Mouse (Mus musculus): ENCODE data around the gene Cyyr1. TPM values are rescaled to one million over a fixed set of nuclear protein-coding genes. Genes with fewer than 3 reads are reported as not detected.

The Cyyr1 gene
- polyA plus RNA-seq, 1 experiment from 2014 or later, result 4.0 TPM

DNA sequence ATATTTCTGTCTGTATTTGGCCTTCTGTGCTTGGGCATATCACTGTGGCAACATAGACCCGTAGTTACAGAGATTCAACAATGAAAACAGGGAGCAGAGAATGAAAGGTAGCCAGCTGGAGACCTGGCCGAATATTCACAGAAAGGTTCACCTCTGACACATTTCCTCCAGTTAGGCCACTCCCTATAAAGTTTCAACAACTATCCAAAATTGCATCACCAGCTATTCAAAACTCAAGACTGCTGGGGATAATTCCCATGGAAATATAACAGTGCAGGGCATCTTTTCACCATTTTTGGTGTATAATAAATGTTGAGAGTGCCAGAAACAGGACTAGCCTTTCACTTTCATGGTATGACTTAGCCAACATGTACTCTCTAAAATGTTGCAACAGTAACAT, 130.3 kb downstream of the Cyyr1 start:
- Histone ChIP-seq H3K4me2 (ENCODE audit: low read depth, low read length) (no peak overlapping the region), H3K27me3 (replicated peaks; ENCODE audit: control insufficient read depth, insufficient read depth, low read length) (no peaks in the 10 kb centered on the region), H3K9ac (ENCODE audit: low read depth, low read length) (no peak overlapping the region), H3K27ac (ENCODE audit: low read length) (no peak overlapping the region), H3K9me3 (ENCODE audit: control insufficient read depth, low read length) (no peaks in the 10 kb centered on the region), H3K36me3 (ENCODE audit: control insufficient read depth, insufficient read depth, low read length) (no peaks in the 10 kb centered on the region), H3K4me3 (ENCODE audit: low read length) (no peak overlapping the region), H3K4me1 (ENCODE audit: control insufficient read depth, insufficient read depth, low read length) (no peaks in the 10 kb centered on the region)
- 79% methylated on average over 2 of the region's 2 CpGs for WGBS
- no peak for ATAC-seq

DNA sequence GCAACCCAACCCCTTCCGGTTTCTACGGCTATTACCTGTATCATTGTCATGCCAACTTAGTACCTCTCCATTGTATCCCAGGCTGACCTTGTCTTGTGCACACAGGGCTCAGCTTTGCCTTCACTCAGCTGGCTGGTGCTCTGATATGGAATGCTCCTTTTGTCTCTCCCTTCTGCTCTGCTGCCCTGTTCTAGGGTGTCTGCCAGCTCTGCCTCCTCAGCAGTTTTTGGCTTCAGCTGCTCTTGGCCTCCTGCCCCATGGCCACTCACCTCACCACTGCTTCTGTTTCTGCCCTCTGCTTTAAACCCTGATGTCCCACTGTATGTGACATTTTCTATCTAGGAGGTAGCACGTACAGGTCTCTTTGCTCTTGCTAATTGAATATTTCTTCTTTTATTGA, 137.8 kb downstream of the Cyyr1 start:
- Histone ChIP-seq H3K27ac (ENCODE audit: low read length) (no peak overlapping the region), H3K9me3 (ENCODE audit: control insufficient read depth, low read length) (no peaks in the 10 kb centered on the region), H3K4me2 (ENCODE audit: low read depth, low read length) (no peak overlapping the region), H3K36me3 (ENCODE audit: control insufficient read depth, insufficient read depth, low read length) (no peaks in the 10 kb centered on the region), H3K4me3 (ENCODE audit: low read length) (no peak overlapping the region), H3K4me1 (ENCODE audit: control insufficient read depth, insufficient read depth, low read length) (no peaks in the 10 kb centered on the region), H3K9ac (ENCODE audit: low read depth, low read length) (no peak overlapping the region), H3K27me3 (replicated peaks; ENCODE audit: control insufficient read depth, insufficient read depth, low read length) (no peaks in the 10 kb centered on the region)
- 82% methylated on average over 3 of the region's 3 CpGs for WGBS
- no peak for ATAC-seq

DNA sequence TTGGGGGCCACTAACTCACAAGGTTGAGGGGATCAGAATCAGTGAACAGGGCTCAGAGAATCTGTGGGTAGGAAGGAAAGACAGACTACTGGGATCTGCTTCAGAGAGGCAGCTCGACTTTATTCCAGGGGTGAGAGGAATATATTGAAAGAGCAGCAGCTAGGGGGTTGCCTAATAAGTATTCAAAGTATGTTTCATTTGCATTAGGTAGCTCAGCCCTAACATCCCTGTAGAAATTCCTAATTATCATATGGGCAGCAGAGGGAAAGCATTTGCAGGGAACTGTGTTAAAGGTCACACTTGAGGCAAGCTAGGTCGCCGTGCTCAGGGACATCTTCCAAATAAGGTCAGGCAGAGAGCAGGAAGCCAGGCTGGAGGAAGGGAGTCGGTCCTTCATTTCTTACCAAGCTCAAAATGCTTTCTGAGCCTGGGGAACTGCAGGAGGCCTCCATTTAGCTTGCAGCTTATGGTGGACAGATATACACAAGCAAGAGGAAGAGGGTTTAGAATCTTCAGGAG, 159.7 kb downstream of the Cyyr1 start:
- 25% methylated on average over 4 of the region's 4 CpGs for WGBS
- Histone ChIP-seq H3K36me3 (ENCODE audit: control insufficient read depth, insufficient read depth, low read length) (no peaks in the 10 kb centered on the region), H3K9me3 (ENCODE audit: control insufficient read depth, low read length) (no peaks in the 10 kb centered on the region), H3K4me1 (ENCODE audit: control insufficient read depth, insufficient read depth, low read length) (0 out of 2 replicates have a peak, but pooled peaks cover 2% of the 10 kb centered on the region), H3K4me2 (ENCODE audit: low read depth, low read length) (no peak overlapping the region), H3K27me3 (replicated peaks; ENCODE audit: control insufficient read depth, insufficient read depth, low read length) (no peaks in the 10 kb centered on the region), H3K4me3 (ENCODE audit: low read length) (no peak overlapping the region), H3K9ac (ENCODE audit: low read depth, low read length) (no peak overlapping the region), H3K27ac (ENCODE audit: low read length) (no peak overlapping the region)
- no peak for ATAC-seq

DNA sequence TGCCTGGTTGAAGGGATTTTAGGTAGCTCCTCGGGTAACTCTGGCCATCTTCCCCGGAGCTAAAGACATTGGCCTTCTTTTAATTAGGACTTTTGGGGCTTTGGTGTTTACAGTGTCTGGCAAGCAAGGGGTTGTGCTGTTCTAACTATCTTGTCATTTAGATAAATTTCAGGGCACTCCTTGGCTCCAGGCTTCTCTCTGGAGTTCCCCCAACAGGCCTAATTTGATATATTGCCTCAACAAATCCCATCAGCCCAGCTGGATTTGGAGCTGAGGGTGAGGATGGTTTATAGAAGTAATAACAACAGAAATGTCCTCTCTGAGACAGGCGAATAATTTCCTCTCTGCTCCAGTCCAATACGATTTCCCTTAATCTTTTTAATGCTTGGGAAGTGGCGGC, 166.4 kb downstream of the Cyyr1 start:
- H3K36me3 ChIP-seq (ENCODE audit: control insufficient read depth, insufficient read depth, low read length), result no peaks in the 10 kb centered on the region
- no peaks in the 10 kb centered on the region for H3K9me3 ChIP-seq (ENCODE audit: control insufficient read depth, low read length)
- H3K27ac ChIP-seq (ENCODE audit: low read length), result no peak overlapping the region
- no peak overlapping the region for H3K4me2 ChIP-seq (ENCODE audit: low read depth, low read length)
- 38% methylated on average over 5 of the region's 5 CpGs for WGBS
- H3K27me3 ChIP-seq (replicated peaks; ENCODE audit: control insufficient read depth, insufficient read depth, low read length), result no peaks in the 10 kb centered on the region
- no peak overlapping the region for H3K4me3 ChIP-seq (ENCODE audit: low read length)
- no peaks in the 10 kb centered on the region for H3K4me1 ChIP-seq (ENCODE audit: control insufficient read depth, insufficient read depth, low read length)
- H3K9ac ChIP-seq (ENCODE audit: low read depth, low read length), result no peak overlapping the region
- ATAC-seq, result no peak

Other genes with a start within 250 kb of the Cyyr1 start
- gene Adamts1, start 249.7 kb upstream of the Cyyr1 start, polyA plus RNA-seq (2015; fragmentation: Nextera tagmentation; extraction: Ambion mirVana), result 22.4 TPM in 2 replicates